23 mouse cellular contexts compared by ENCODE assay signal in genomic region chr5:29253876-29254275, GRCm38 (mm10). TPM values are rescaled to one million over a fixed set of nuclear protein-coding genes. Genes with fewer than 3 reads are reported as not detected.
A peak's percentile ranks its signal among the peaks of the same experiment; 100 is the strongest.
DNase-seq lines count a peak whose midpoint lies in the region; ATAC-seq lines count a peak whose summit lies in the region.
"Had no signal": no experiment of that assay in that cellular context is flagged by ENCODE, and none has a peak within 500 bp of the region (broad histone marks: within the 10 kb centered on the region; RNA-seq: fewer than 3 reads in every experiment).

No protein-coding gene starts in this region.

- WGBS in embryonic facial prominence, embryonic 14.5 days = 47% methylated on average over 2 of the region's 2 CpGs
- WGBS in embryonic facial prominence, embryonic 10.5 days = 41% methylated on average over 2 of the region's 2 CpGs
- WGBS in hindbrain, embryonic 10.5 days = 27% methylated on average over 2 of the region's 2 CpGs
- WGBS in hindbrain, embryonic 14.5 days = 23% methylated on average over 2 of the region's 2 CpGs

- H3K27me3 ChIP-seq in embryonic facial prominence, embryonic 14.5 days (replicated peaks; ENCODE audit: control insufficient read depth, insufficient read depth, low read length) = no peaks in the 10 kb centered on the region
- no peaks in the 10 kb centered on the region for H3K27me3 ChIP-seq in embryonic facial prominence, embryonic 10.5 days (replicated peaks; ENCODE audit: low read depth, poor library complexity, severe bottlenecking)
- H3K27me3 ChIP-seq in hindbrain, embryonic 10.5 days (ENCODE audit: insufficient read depth, poor library complexity, severe bottlenecking) = no peaks in the 10 kb centered on the region
- no peaks in the 10 kb centered on the region for H3K27me3 ChIP-seq in hindbrain, embryonic 14.5 days (ENCODE audit: control insufficient read depth, insufficient read depth, low read length)
- H3K27me3 ChIP-seq: kidney, embryonic 15.5 days; neural tube, embryonic 15.5 days had no signal

- H3K9ac ChIP-seq in embryonic facial prominence, embryonic 14.5 days (ENCODE audit: low read depth, low read length) = no peak overlapping the region
- H3K9ac ChIP-seq in hindbrain, embryonic 14.5 days = no peak overlapping the region
- H3K9ac ChIP-seq: kidney, embryonic 15.5 days; neural tube, embryonic 15.5 days had no signal

- H3K9me3 ChIP-seq in embryonic facial prominence, embryonic 14.5 days (ENCODE audit: control insufficient read depth, low read length) = no peaks in the 10 kb centered on the region
- H3K9me3 ChIP-seq in embryonic facial prominence, embryonic 10.5 days = no peaks in the 10 kb centered on the region
- H3K9me3 ChIP-seq in hindbrain, embryonic 10.5 days = no peaks in the 10 kb centered on the region
- no peaks in the 10 kb centered on the region for H3K9me3 ChIP-seq in hindbrain, embryonic 14.5 days (ENCODE audit: control insufficient read depth, low read length)
- H3K9me3 ChIP-seq: kidney, embryonic 15.5 days; neural tube, embryonic 15.5 days had no signal

- H3K4me3 ChIP-seq in embryonic facial prominence, embryonic 14.5 days (ENCODE audit: low read depth, low read length) = no peak overlapping the region
- no peak overlapping the region for H3K4me3 ChIP-seq in embryonic facial prominence, embryonic 10.5 days
- H3K4me3 ChIP-seq in hindbrain, embryonic 10.5 days = no peak overlapping the region
- no peak overlapping the region for H3K4me3 ChIP-seq in hindbrain, embryonic 14.5 days (replicated peaks; ENCODE audit: low read length)
- H3K4me3 ChIP-seq: kidney, embryonic 15.5 days; neural tube, embryonic 15.5 days had no signal

- no peak overlapping the region for H3K4me2 ChIP-seq in embryonic facial prominence, embryonic 14.5 days (ENCODE audit: low read depth, low read length)
- H3K4me2 ChIP-seq in hindbrain, embryonic 14.5 days (replicated peaks) = no peak overlapping the region
- H3K4me2 ChIP-seq: heart, embryonic 11.5 days; kidney, embryonic 15.5 days; liver, embryonic 11.5 days; neural tube, embryonic 15.5 days had no signal

- H3K36me3 ChIP-seq in embryonic facial prominence, embryonic 14.5 days (ENCODE audit: control insufficient read depth, insufficient read depth, low read length) = no peaks in the 10 kb centered on the region
- H3K36me3 ChIP-seq in embryonic facial prominence, embryonic 10.5 days (replicated peaks) = no peaks in the 10 kb centered on the region
- H3K36me3 ChIP-seq in hindbrain, embryonic 10.5 days = no peaks in the 10 kb centered on the region
- H3K36me3 ChIP-seq in hindbrain, embryonic 14.5 days (replicated peaks; ENCODE audit: control insufficient read depth, insufficient read depth) = no peaks in the 10 kb centered on the region
- H3K36me3 ChIP-seq: kidney, embryonic 15.5 days; neural tube, embryonic 15.5 days had no signal

- peak; percentile 4 for DNase-seq in embryonic facial prominence, embryonic 14.5 days (ENCODE audit: low spot score)
- no peak for DNase-seq in embryonic facial prominence, embryonic 10.5 days (ENCODE audit: low spot score)
- no peak for DNase-seq in hindbrain, embryonic 10.5 days (ENCODE audit: low spot score)
- no peak for DNase-seq in hindbrain, embryonic 14.5 days (ENCODE audit: low spot score)
- DNase-seq in right cerebral cortex, adult 18-20 months = peak; percentile 6
- DNase-seq in right cerebral cortex, postnatal 10 days (ENCODE audit: low spot score in 2 of 2) = no peak
- DNase-seq in adrenal gland, postnatal 4 days (ENCODE audit: low spot score in 2 of 2) = no peak
- DNase-seq: adrenal gland, adult 2 months; cerebellum, adult 8-10 months; gastrocnemius, postnatal 10 days; heart, adult 11 months; kidney, adult 11 months; kidney, postnatal 36 days; layer of hippocampus, postnatal 36 days; lung, adult 18-20 months; lung, postnatal 4 days; thymus, adult 2 months; thymus, postnatal 4 days had no signal

- no peak overlapping the region for H3K27ac ChIP-seq in embryonic facial prominence, embryonic 14.5 days (replicated peaks; ENCODE audit: low read depth, low read length)
- H3K27ac ChIP-seq in embryonic facial prominence, embryonic 10.5 days (replicated peaks) = no peak overlapping the region
- peak overlapping the region; percentile 35; the same call in 1 of the 2 replicates for H3K27ac ChIP-seq in hindbrain, embryonic 10.5 days
- no peak overlapping the region for H3K27ac ChIP-seq in hindbrain, embryonic 14.5 days
- H3K27ac ChIP-seq: kidney, embryonic 15.5 days; neural tube, embryonic 15.5 days had no signal

- no peaks in the 10 kb centered on the region for H3K4me1 ChIP-seq in embryonic facial prominence, embryonic 14.5 days (ENCODE audit: control insufficient read depth, insufficient read depth, low read length)
- 0 out of 2 replicates have a peak, but pooled peaks cover 4% of the 10 kb centered on the region for H3K4me1 ChIP-seq in embryonic facial prominence, embryonic 10.5 days
- peaks cover 24% of the 10 kb centered on the region for H3K4me1 ChIP-seq in hindbrain, embryonic 10.5 days (replicated peaks)
- 0 out of 2 replicates have a peak, but pooled peaks cover 4% of the 10 kb centered on the region for H3K4me1 ChIP-seq in hindbrain, embryonic 14.5 days (replicated peaks; ENCODE audit: control insufficient read depth, insufficient read depth, low read length)
- H3K4me1 ChIP-seq: kidney, embryonic 15.5 days had no signal

- no peak for ATAC-seq in embryonic facial prominence, embryonic 14.5 days (ENCODE audit: low read depth)
- no peak for ATAC-seq in hindbrain, embryonic 14.5 days (ENCODE audit: low FRiP score)

RNA-seq across cellular contexts. Expression of gene Rnf32, which starts 58.1 kb away (rescaled TPM):
- 3.5 and 6.1 TPM in 2 replicates for polyA plus RNA-seq in embryonic facial prominence, embryonic 14.5 days (2014; fragmentation: Nextera tagmentation; extraction: Ambion mirVana)
- polyA plus RNA-seq in embryonic facial prominence, embryonic 10.5 days (2016; fragmentation: Nextera tagmentation; extraction: Ambion mirVana) = 4.7 and 5.4 TPM in 2 replicates
- polyA plus RNA-seq in hindbrain, embryonic 10.5 days (2016; fragmentation: Nextera tagmentation; extraction: Ambion mirVana) = 6.9 and 8.8 TPM in 2 replicates
- polyA plus RNA-seq in hindbrain, embryonic 14.5 days (2014; fragmentation: Nextera tagmentation; extraction: Ambion mirVana) = 18.7 and 19.8 TPM in 2 replicates
- 1 to 10 TPM; 3.4 to 4.8 TPM for total RNA-seq in adrenal gland, postnatal 4 days (2021)
- total RNA-seq: megakaryocyte-erythroid progenitor cell, adult 5-6 weeks had no signal

Comparison
In these comparisons a context has a peak if more than half of its experiments do, and no peak if none do; other contexts are left out.
1. DNase-seq: peak in embryonic facial prominence, embryonic 14.5 days (single experiment) and right cerebral cortex, adult 18-20 months (single experiment); none in embryonic facial prominence, embryonic 10.5 days (single experiment), hindbrain, embryonic 10.5 days (single experiment), hindbrain, embryonic 14.5 days (single experiment), right cerebral cortex, postnatal 10 days (0 of 2) and adrenal gland, postnatal 4 days (0 of 2).